Mouse (Mus musculus): ENCODE measurements around the gene Cdyl.

Gene Cdyl

DNA sequence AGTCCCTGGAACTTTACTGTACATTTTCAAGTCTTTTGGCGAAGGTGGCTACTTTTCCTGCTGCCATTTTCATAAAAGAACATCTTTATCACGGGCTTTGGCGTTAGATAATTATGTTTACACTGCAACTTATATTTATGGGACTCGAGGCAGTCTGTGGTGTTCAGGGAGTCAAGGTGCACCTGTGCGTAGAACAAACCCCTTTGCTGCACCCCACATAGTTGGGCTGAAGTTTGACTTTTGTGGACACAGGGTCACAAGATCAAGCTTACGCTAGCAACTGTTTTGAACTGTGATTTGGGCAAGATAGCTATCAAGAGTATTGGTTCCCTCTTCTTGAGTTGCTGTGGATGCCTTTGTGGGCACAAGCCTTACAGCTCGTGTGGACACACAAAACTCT is 140.6 kb downstream of the Cdyl start:
- DNase-seq (ENCODE audit: low spot score in 2 of 2): no peak

DNA sequence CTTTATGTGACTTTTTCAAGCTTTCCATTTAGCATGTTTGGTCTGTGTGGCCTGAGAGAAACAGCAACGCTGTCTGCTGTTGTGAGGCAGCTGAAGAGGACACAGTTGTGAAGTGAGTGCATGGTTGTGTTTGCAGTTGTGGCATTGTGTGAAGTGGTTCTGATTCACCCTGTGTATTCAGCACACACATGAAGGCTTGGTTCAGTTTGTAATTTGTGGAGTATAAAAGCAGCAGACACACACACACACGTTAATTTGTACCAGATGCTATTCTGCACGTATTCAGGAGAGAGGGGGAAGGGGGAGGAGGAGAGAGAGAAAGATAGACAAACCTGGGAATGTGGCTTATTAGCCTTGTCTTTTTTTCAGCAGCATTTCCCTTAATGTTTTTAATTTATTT is 146.1 kb downstream of the Cdyl start:
- no peak for DNase-seq (ENCODE audit: low spot score in 2 of 2)

GRCm38 (mm10) chr13:35806165-35806564 is 146.5 kb downstream of the Cdyl start:
- no peak for DNase-seq (ENCODE audit: low spot score in 2 of 2)

DNA sequence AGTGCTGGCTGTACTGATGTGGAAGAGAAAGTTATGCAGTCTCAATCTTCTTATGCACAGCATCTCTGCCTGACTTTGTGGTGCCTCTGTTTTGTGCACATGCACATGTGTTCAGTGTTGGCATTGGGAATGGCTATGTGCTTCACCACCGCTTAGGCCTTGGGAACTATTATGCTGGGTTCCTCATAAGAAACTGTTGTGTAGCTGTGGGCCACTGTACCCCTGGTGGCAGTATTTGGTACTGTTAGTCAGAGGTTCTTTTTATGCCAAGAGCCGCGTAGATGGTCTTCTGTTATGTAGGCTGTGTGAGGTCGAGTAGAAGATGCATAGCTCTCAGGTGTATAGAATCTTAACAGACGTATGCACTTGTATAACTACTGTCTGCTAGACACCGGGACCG is 147.4 kb downstream of the Cdyl start:
- no peak for DNase-seq (ENCODE audit: low spot score in 2 of 2)

- DNase-seq (ENCODE audit: low spot score in 2 of 2): no peak
Measured at GRCm38 (mm10) chr13:35807525-35807924, 147.9 kb downstream of the Cdyl start.

DNA sequence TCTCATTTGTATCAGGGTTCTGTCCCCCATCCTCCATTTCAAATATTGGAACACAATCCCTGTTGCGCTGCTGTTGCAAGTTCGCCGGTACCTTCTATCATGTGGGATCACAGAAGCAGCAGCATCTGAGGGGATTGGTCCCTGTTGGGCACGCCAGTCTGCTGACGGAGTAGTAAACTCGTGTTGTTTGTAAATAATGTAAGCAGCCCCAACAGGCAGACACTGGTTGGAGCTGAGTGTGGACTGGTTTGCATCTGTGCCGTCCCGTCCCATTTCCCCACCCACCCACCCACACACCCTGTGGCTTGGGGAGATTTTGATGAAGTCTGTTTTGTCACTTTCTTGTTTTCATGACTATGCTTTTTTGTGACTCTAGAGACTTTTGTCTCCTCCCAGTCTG is 148.3 kb downstream of the Cdyl start:
- no peak for DNase-seq (ENCODE audit: low spot score in 2 of 2)

- no peak for DNase-seq (ENCODE audit: low spot score in 2 of 2)
Measured at GRCm38 (mm10) chr13:35809252-35810159, 149.9 kb downstream of the Cdyl start.

GRCm38 (mm10) chr13:35810160-35810537 is 150.5 kb downstream of the Cdyl start:
- DNase-seq (ENCODE audit: low spot score in 2 of 2): no peak

- no peak for DNase-seq (ENCODE audit: low spot score in 2 of 2)
Measured at GRCm38 (mm10) chr13:35811361-35812190, 151.9 kb downstream of the Cdyl start.

DNA sequence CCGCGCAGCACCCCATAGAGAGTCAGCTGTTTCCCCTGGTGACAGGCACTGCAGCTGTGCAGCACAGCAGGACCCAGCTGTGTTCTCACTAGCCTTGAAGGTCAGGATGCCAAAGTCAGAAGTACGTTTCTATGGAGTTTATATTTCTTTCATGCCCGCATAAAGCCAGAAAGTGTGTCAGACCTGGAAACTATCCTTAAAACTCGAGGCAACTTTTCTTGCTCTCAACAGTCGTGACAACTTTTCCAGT is 152.5 kb downstream of the Cdyl start:
- DNase-seq (ENCODE audit: low spot score in 2 of 2): no peak

DNA sequence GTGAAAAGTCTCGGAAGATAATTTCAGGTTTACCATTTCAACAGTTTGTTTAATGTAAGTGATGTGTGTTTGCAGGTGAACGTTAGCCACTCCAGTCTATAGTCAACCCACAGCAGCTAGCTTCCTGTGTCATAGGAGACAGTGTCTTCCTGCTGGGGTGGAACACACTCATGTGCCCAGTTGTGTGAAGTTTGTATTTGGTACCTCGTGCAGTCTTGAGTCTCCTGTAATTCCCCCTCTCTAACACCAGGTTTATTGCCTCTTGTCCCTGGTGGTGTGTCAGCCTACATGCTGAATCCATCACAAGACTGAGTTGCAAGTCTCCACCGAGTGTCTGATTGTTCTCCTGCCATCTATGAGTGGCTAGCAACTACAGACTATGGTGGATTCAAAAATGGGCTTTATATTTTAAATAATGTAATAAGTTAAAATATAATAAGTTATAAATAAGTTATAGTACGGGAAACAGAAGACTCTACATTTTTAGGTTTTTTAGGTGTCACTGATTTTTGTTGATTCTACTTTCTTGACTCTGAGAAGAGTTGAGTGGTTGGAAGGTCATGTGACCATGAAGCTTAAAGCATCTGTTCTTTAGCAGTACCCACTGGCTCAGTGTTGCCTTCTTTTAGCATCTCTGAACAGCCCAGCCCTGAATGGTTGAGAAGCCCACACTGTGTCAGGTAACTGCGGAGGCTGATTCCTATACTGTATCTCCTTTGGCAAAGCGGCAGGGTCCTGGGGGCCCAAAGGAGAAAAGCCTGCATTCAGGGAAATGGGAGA is 153.9 kb downstream of the Cdyl start:
- DNase-seq (ENCODE audit: low spot score in 2 of 2): no peak

- no peak for DNase-seq (ENCODE audit: low spot score in 2 of 2)
Measured at GRCm38 (mm10) chr13:35815205-35815726, 155.6 kb downstream of the Cdyl start.

DNA sequence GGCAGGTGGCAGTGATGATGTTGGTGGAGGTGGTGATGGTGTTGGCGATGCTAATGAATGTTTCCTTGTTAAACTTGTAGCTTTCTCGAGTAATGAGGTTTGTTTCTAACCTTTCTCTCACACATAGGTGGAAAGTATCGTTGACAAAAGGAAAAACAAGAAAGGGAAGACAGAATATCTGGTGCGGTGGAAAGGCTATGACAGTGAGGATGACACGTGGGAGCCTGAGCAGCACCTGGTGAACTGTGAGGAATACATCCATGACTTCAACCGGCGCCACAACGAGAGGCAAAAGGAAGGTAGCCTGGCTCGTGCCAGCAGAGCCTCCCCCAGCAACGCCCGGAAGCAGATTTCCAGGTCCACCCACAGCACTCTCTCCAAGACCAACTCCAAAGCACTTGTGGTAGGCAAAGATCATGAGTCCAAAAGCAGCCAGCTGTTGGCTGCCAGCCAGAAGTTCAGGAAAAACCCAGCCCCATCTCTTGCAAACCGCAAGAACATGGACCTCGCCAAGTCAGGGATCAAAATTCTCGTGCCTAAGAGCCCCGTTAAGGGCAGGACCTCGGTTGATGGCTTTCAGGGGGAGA is 156.2 kb downstream of the Cdyl start:
- no peak for DNase-seq (ENCODE audit: low spot score in 2 of 2)

GRCm38 (mm10) chr13:35817626-35818025 is 158.0 kb downstream of the Cdyl start:
- no peak for DNase-seq (ENCODE audit: low spot score in 2 of 2)

DNA sequence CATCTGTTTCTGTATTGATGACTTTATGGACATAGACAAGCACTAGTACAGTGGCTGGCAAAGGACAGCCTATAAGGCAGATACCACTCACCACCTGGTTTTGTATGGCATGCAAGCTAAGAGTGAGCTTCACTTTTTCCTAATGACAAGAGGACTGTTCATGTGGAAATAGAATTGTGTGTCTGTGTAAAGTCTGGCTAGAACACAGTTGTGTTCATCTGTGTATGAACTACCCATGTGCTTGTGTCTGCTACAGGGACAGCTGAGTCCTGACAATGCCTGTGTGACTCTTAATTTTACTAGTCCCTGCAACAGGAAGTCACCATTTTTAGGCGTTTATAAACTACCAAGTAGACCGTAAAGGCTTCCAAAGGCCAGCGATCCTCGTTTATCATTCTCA is 158.4 kb downstream of the Cdyl start:
- no peak for DNase-seq (ENCODE audit: low spot score in 2 of 2)

DNA sequence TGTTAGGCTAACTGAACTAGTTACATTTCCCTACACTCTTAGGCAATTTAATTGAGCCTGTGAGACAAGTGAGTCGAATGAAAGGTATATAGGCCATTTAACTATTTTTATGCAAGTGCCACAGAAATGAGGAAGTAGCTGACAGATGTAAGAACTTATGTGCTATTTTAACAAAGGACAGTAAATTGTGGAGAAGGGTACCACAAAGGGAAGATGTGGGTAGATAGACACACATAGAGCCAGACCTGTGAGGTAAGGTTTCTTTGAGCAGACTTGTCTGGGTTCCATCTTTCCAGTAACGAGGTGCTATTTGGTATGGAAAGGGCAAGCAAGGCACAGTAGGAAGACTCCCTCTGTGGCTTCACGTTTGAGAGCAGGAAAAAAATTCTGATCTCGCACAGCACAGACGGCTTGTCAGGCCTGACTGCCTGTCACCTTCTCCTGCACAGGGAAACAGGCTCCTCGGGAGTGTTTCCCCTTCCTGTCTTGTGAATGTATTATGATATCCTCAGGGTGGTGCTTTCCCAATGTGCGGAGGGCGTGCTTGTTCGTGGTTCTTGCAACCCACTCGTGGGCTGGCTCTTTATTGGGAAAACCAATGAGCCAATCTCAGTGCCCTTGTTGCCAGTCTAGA is 162.3 kb downstream of the Cdyl start:
- DNase-seq (ENCODE audit: low spot score in 2 of 2): no peak

DNA sequence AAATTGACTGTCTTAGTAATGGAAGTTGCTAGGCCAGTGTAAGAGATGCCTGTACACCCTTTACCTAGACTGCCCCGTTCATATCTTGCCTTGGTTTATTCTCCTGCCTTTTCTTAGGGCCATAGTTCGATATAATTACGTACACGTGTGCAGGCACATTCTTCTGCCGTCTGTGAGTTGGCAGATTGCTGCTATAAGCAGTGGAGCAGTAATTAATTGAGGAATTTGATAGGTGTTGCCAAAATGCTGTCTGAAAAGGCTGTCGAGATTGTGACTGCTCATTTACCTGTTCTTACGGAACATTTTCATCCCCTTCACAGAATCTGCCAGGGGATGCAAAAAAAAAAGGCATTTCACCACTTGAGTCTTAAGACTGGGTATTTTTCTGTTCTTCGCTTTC is 163.2 kb downstream of the Cdyl start:
- DNase-seq (ENCODE audit: low spot score in 2 of 2): no peak

GRCm38 (mm10) chr13:35825639-35826038 is 166.0 kb downstream of the Cdyl start:
- DNase-seq (ENCODE audit: low spot score in 2 of 2): no peak

DNA sequence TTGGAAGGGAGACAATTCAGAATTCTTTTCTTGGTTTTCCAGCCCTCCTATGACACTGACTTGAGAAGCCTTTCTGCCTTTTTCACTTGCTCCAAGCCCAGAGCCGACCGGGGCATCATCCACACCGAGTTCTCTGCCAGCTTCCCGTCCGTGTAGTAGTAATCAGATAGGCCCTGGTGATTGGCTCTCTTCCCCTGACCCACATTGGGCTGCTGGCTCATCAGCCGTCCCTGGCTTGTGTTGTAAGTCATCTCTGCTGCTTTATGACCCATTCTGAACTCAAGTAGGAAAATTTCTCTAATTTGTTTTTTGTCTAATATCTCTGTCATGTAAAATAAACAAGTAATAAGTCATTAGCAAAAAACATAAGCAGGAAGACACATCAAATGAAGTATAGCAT is 173.0 kb downstream of the Cdyl start:
- DNase-seq (ENCODE audit: low spot score in 2 of 2): no peak

DNA sequence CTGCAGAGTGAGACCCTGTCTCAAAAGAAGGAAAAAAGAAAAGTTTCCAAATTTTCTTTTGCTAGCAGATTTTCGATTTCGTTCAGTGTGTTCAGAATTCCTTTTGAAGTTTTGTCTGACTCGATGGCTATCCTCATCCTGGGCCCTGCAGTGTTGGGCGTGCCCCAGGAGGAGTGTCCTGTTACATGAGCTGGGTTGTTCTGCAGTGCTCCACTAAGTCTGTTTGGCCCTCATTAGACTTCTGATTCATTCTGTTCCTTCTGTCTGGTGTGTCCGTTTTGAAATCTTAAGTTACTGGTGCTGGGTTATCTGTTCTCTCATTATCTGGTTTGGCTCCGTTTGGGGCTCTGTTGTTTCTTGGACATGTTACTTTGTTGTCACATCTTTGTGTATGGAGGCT is 174.3 kb downstream of the Cdyl start:
- DNase-seq (ENCODE audit: low spot score in 2 of 2): no peak

- DNase-seq (ENCODE audit: low spot score in 2 of 2): no peak
Measured at GRCm38 (mm10) chr13:35835669-35836068, 176.0 kb downstream of the Cdyl start.
